ENCODE assay signal across 7 mouse cellular contexts in the genomic region with DNA sequence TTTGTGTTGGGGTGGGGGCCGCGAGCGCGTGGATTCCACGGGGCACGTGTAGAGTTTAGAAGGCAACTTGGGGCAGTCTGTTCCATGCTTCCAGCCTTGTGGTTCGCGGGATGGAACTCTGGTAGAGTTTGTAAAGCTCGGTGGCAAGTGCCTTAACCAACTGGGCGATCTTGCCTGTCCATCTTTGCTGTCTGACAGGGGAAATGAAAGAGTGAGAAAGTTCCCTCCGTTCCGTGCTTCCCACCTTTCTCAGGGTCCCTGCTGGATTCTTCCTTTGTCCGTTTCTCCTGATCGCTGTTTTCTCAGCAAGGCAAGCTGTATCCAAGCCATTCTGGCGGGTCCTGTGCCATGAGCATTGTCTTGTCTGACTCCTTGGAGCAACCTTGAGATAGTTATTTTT. TPM values are rescaled to one million over a fixed set of nuclear protein-coding genes. Genes with fewer than 3 reads are reported as not detected.
DNase-seq lines count a peak whose midpoint lies in the region; ATAC-seq and TF ChIP-seq lines count a peak whose summit lies in the region.

No protein-coding gene starts in this region.

- 0 out of 2 replicates have a peak, but pooled peaks have one; percentile 6 for TF ChIP-seq POLR2A in testis, adult 2 months (IDR thresholded peaks at IDR 0.05; ENCODE audit: control insufficient read depth, low read depth, low read length)
- TF ChIP-seq POLR2A in embryonic fibroblast, embryonic 13.5 days (IDR thresholded peaks at IDR 0.05; ENCODE audit: low read depth, low read length): no peak
- no peak for TF ChIP-seq POLR2A in olfactory bulb, adult 2 months (IDR thresholded peaks at IDR 0.05; ENCODE audit: insufficient read depth, low read depth, low read length)

- no peak for DNase-seq in testis, postnatal 14 days (ENCODE audit: low spot score)
- no peak for DNase-seq in retina, postnatal 1 day
- DNase-seq in left cerebral cortex, postnatal 25 days (ENCODE audit: low spot score in 2 of 2): no peak

- no peak overlapping the region for H3K27ac ChIP-seq in testis, adult 2 months (ENCODE audit: control insufficient read depth, insufficient read depth, low read depth, low read length)
- peak overlapping the region; percentile 33 for H3K27ac ChIP-seq in embryonic fibroblast, embryonic 13.5 days (ENCODE audit: insufficient read depth, low read length)
- peak overlapping the region; percentile 28; the same call in 1 of the 2 replicates for H3K27ac ChIP-seq in limb, embryonic 13.5 days
- no peak overlapping the region for H3K27ac ChIP-seq in olfactory bulb, adult 2 months (ENCODE audit: insufficient read depth, low read depth, low read length)

- peak; percentile 1; the same call in 1 of the 2 replicates for ATAC-seq in limb, embryonic 13.5 days (ENCODE audit: low FRiP score, low read depth)

- no peaks in the 10 kb centered on the region for H3K36me3 ChIP-seq in testis, adult 2 months (ENCODE audit: control insufficient read depth, insufficient read depth, low read length)
- peaks cover 24% of the 10 kb centered on the region for H3K36me3 ChIP-seq in limb, embryonic 13.5 days

- TF ChIP-seq CTCF in testis, adult 2 months (IDR thresholded peaks at IDR 0.05; ENCODE audit: control insufficient read depth, insufficient read depth, insufficient replicate concordance, low read depth, low read length): no peak
- no peak for TF ChIP-seq CTCF in embryonic fibroblast, embryonic 13.5 days (IDR thresholded peaks at IDR 0.05; ENCODE audit: borderline replicate concordance, insufficient read depth, low read length)
- no peak for TF ChIP-seq CTCF in olfactory bulb, adult 2 months (IDR thresholded peaks at IDR 0.05; ENCODE audit: insufficient read depth, low read depth, low read length)

- H3K4me3 ChIP-seq in testis, adult 2 months (ENCODE audit: control insufficient read depth, low read depth, low read length): peak overlapping the region; percentile 78
- peak overlapping the region; percentile 85 for H3K4me3 ChIP-seq in embryonic fibroblast, embryonic 13.5 days (ENCODE audit: insufficient read depth, low read length)
- peak overlapping the region; percentile 80 for H3K4me3 ChIP-seq in limb, embryonic 13.5 days
- H3K4me3 ChIP-seq in olfactory bulb, adult 2 months (ENCODE audit: insufficient read depth, low read depth, low read length): peak overlapping the region; percentile 97

- no peaks in the 10 kb centered on the region for H3K9me3 ChIP-seq in limb, embryonic 13.5 days

- peaks cover 5% of the 10 kb centered on the region for H3K4me1 ChIP-seq in testis, adult 2 months (ENCODE audit: control insufficient read depth, insufficient read depth, low read length)
- peaks cover 6% of the 10 kb centered on the region; the same call in 1 of the 2 replicates for H3K4me1 ChIP-seq in embryonic fibroblast, embryonic 13.5 days (ENCODE audit: control insufficient read depth, insufficient read depth, low read length)
- H3K4me1 ChIP-seq in limb, embryonic 13.5 days: peaks cover 19% of the 10 kb centered on the region
- peaks cover 14% of the 10 kb centered on the region for H3K4me1 ChIP-seq in olfactory bulb, adult 2 months (ENCODE audit: control insufficient read depth, insufficient read depth, low read length)

- H3K27me3 ChIP-seq in testis, adult 2 months (ENCODE audit: control insufficient read depth, insufficient read depth, low read length): no peaks in the 10 kb centered on the region
- H3K27me3 ChIP-seq in limb, embryonic 13.5 days: peaks cover 27% of the 10 kb centered on the region

- peak overlapping the region; percentile 90 for H3K9ac ChIP-seq in limb, embryonic 13.5 days

- 4% methylated on average over 15 of the region's 15 CpGs for WGBS in limb, embryonic 13.5 days
- 3% methylated on average over 15 of the region's 15 CpGs for WGBS in olfactory bulb, adult 2 months

- intact Hi-C loops in left cerebral cortex, postnatal 25 days (cut with DNase I): loop anchor here (5.0 kb wide), 1 partner anchor 446 kb away; no protein-coding TSS in a partner anchor

- peak overlapping the region; percentile 83 for H3K4me2 ChIP-seq in limb, embryonic 13.5 days (replicated peaks)

RNA-seq across cellular contexts. Expression of gene E2f6, which starts 0.7 kb away (rescaled TPM):
- 3.2 and 5.0 TPM in 2 replicates for polyA plus RNA-seq in testis, adult 2 months (2012; rRNA removed)
- polyA plus RNA-seq in embryonic fibroblast, embryonic 13.5 days (2011; ENCODE audit: insufficient read length, low read depth, missing spikeins): 46.5 and 56.5 TPM in 2 replicates
- 58.3 and 59.8 TPM in 2 replicates for polyA plus RNA-seq in limb, embryonic 13.5 days (2015; fragmentation: Nextera tagmentation; extraction: Ambion mirVana)
- polyA plus RNA-seq in olfactory bulb, adult 2 months (2012; ENCODE audit: insufficient read depth, insufficient read length, low replicate concordance, missing spikeins): not detected in 2 replicates
- 10 to 100 TPM; 29.8 to 37.2 TPM for total RNA-seq in left cerebral cortex, postnatal 25 days (2021)

RNA-seq across cellular contexts. Expression of gene Greb1, which starts 10.8 kb away (rescaled TPM):
- 2.6 and 3.1 TPM in 2 replicates for polyA plus RNA-seq in testis, adult 2 months (2012; rRNA removed)
- polyA plus RNA-seq in embryonic fibroblast, embryonic 13.5 days (2011; ENCODE audit: insufficient read length, low read depth, missing spikeins): 0.62 and 0.84 TPM in 2 replicates
- 2.6 and 2.8 TPM in 2 replicates for polyA plus RNA-seq in limb, embryonic 13.5 days (2015; fragmentation: Nextera tagmentation; extraction: Ambion mirVana)
- not detected in 2 replicates for polyA plus RNA-seq in olfactory bulb, adult 2 months (2012; ENCODE audit: insufficient read depth, insufficient read length, low replicate concordance, missing spikeins)
- 1 to 10 TPM in 1 of 2 experiments, under 1 TPM in 1; 0.71 to 1.3 TPM for total RNA-seq in left cerebral cortex, postnatal 25 days (2021)

Comparison
In these comparisons a context has a peak if more than half of its experiments do, and no peak if none do; other contexts are left out.
1. H3K27ac ChIP-seq: peak in embryonic fibroblast, embryonic 13.5 days (single experiment) and limb, embryonic 13.5 days (single experiment); none in testis, adult 2 months (single experiment) and olfactory bulb, adult 2 months (single experiment).
2. Peak in every context shown above with its lines, with median percentiles within 50 percentile points of each other: H3K4me3 ChIP-seq.